Mouse (Mus musculus) megakaryocyte, adult 5-6 weeks (primary cell): Measurements from ENCODE around the gene Cdk19. TPM values are rescaled to one million over a fixed set of nuclear protein-coding genes. Genes with fewer than 3 reads are reported as not detected.
A peak's percentile ranks its signal among the peaks of the same experiment; 100 is the strongest.
"Not testable (repeated sequence)": the region's sequence is repeated elsewhere in the genome, so short reads cannot be mapped to it uniquely, and the experiment has no call there.

Experiments used
- ATAC-seq: 2 replicates; pipeline ENCODE4 v1.8.0; 2016; ENCODE audit warnings: mild to moderate bottlenecking, inconsistent platforms; ENCODE audit not compliant: poor library complexity, severe bottlenecking
- total RNA-seq, 2 experiments: library from RNA; stranded (forward) in 1 of 2; stranded (reverse) in 1 of 2; fragments of 153-499, 151-499 nt in 1 of 2; fragments of 221-1000, 200-1000 nt in 1 of 2; gene quantifications; 2 replicates each; pipeline versions ENCODE4 v1.2.3 to v1.2.4; 2015 to 2017

The Cdk19 gene
- total RNA-seq (2015) (58.0 and 68.0 TPM in 2 replicates), total RNA-seq (2017) (55.6 and 60.3 TPM in 2 replicates)

DNA sequence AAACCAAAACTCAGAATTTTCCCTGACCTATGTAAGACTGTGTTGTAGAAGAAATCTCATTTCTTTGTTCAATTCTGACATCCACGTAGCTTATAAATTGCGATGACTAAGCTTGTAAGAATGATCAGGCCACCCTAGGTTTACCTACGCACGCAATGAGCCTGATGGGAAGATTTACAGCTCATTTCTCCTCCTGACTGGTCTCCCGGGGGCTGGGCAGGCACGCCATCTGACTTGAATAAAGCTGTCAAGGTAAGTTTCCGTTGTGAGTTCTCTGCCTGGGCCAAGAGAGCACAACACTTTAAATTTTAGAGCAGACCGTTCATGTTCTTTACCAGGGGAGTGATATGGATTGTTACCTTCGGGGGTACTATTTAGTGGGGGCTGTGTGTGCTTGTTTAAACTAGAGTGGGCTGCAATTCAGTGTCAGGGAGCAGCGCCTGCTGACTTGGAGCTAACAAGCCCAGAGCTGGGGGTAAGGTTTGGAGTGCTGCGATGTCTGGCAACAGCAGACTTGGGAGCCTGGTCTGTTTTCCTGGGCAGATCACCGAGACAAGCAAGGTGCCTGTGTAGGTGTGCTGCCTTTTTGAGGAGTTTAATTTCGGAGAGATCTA, at the start of gene Cdk19:
Gene Cdk19 (plus strand): TSS at position 214 of the 614 bp plus-strand sequence.
- ATAC-seq, result no peak

DNA sequence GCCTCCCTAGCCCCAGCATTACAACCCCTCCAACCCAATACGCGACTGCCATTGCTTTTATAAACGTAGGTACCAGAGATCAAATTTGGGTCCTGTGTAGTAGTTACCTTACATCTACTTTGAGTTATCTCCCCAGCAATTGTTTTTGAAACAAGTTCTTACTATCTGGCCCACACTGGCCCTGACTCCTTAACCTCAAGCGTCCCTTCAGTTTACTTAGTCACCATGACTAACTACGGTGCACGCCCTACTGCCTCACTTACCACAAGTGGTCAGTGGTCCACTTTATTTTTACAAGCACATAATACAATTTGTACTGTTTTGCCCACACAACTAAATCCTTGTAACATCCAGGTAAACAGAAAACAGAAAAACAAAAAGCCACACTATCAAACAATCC, 46.7 kb upstream of the Cdk19 start:
- no peak for ATAC-seq

DNA sequence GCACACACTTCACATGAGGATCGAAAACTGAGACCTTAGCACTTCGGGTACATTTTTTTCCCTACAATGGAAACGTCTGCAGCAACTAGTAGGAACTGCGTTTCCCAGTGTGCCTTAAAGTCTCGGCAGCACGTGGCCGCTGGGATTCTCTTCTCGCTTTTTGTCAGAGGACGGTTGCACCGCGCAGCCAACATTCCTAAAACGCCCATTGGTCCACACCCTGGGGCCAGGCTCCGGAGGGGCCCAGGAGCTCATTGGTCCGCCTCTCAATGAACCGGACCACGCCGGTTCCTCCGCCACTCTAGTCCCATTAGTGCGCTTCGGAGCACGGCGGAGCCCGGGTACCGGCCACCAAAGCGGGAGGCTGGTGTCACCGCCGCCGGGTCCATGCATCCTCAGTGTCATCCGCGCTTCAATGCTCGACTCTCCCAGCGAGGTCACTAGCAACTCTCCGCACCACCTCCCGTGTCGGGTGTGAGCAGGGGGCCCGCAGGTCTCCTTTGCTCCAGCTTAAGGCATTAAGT, 38.7 kb upstream of the Cdk19 start:
- ATAC-seq, result peak; percentile 58

- not testable (repeated sequence) for ATAC-seq
These were observed 37.9 kb upstream of the Cdk19 start for GRCm38 (mm10) chr10:40301181-40302075.

DNA sequence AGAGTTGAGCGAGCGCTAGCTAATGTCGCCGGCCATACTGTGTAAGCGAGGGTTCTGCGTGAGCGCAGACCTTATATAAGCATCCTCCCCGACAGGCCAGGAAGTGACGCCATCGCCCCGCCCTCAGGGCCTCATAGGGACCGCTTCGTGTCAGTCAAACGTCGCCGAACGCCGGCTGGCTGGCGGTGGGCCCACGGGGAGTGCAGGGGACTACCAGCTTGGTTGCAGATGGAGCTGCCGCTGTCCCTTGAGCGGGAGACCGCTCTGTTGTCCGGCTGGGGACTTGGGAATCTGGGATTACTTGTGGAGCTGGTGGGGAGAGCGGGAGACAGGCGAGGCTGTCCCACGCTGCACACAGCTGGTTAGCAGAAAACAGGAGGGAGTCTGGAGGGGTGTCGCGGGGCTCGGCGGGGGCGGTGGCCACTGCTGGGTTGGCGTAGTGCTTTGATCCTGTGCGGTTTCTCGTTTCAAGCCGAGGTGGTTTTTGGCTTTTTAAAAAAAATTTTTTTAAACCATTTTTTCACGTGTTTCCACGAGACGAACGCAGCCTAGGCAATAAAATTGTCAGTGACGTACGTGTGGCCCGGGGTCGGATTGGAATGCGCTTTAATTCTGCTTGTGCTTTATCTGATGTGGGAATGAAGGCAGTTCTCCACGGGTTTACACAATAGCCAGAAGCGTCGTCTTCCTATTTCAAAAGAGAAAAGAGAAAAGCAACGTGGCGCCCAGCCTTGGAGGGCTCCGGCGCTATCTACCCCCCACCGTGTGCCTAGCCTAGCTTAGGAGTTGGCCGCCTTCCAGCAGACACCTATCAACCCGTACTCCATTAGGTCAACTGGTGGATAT, 37.0 kb upstream of the Cdk19 start, which contains the start of gene Amd1:
Gene Amd1 (minus strand): TSS at position 47 of the 846 bp plus-strand sequence.
- ATAC-seq, result peak; percentile 96

- no peak for ATAC-seq
These were observed 33.4 kb upstream of the Cdk19 start for GRCm38 (mm10) chr10:40305989-40306388.

GRCm38 (mm10) chr10:40307826-40308583, 31.4 kb upstream of the Cdk19 start:
- ATAC-seq, result no peak

DNA sequence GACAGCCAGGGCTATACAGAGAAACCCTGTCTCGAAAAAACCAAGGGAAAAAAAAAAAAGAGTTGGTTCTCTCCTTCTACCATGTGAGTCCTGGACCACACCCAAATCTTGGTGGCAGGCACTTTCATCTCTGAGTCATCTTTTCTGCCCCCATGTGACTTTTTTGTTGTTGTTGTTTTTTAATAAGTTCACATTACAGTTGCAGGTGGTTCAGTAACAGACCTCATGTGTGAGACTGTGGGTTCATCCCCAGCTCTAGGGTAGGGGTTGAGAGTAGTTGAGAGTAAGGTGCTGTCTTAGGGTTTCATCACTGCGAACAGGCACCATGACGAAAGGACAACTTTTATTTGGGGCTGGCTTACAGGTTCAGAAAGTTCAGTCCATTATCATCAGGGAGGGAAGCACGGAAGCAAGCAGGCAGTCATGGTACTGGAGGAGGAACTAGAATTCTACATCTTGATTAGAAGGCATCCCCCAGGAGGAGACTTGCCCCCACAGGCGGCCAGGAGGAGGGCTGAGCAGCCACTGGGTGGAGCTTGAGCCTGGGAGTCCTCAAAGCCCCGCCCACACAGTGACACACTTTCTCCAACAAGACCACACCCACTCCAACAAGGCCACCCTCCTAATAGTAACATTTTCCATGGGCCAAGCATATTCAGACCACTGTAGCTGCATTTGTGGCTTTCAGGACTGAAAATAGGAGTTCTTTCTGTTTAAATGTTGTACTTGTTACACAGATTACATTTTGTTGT, 29.3 kb upstream of the Cdk19 start:
- ATAC-seq, result peak; percentile 96

DNA sequence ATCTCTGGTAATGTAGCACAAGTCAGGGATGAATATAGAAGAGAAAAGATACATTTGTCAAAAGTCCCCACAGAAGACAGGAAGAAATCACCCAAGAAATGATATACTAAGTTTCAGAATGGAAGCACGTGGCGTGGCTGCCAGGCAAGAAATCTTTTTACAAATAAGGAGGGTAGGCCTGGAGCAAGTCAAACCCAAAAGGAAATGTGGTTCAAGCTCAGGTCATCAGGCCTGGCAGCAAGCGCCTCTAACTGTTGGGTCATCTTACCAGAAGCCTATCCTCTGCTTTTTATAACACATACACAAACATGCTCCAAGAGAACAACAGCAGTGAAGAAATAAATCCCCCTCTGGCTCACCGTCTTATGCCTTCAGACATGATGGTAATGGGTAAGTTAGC, 26.6 kb upstream of the Cdk19 start:
- no peak for ATAC-seq

- ATAC-seq, result peak; percentile 73; the same call in 1 of the 2 replicates
These were observed 22.4 kb upstream of the Cdk19 start for GRCm38 (mm10) chr10:40316841-40317585.

GRCm38 (mm10) chr10:40320306-40320705, 19.1 kb upstream of the Cdk19 start:
- no peak for ATAC-seq

- ATAC-seq, result no peak
These were observed 11.3 kb upstream of the Cdk19 start for GRCm38 (mm10) chr10:40328004-40328551.

GRCm38 (mm10) chr10:40330262-40330661, 9.1 kb upstream of the Cdk19 start:
- ATAC-seq, result no peak

GRCm38 (mm10) chr10:40332864-40333263, 6.5 kb upstream of the Cdk19 start:
- no peak for ATAC-seq

DNA sequence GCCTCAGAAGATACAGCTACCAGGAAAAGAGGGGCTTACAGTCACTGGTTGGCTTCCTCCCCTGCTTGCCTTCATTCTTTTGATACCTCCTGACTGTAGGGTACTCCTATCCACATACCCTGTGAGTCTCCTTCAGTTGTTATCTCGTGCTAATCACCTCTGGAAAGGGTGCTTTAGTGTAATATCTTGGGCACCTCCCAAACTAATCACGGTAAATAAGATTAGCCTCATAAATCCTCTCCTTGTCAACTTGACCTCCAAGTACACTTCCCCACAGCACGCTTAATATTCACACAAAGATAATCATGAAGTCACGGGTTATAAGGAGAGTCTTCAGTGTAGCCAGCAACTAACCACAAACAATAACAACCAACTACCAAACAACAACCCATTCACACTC, 2.7 kb downstream of the Cdk19 start:
- ATAC-seq, result no peak

DNA sequence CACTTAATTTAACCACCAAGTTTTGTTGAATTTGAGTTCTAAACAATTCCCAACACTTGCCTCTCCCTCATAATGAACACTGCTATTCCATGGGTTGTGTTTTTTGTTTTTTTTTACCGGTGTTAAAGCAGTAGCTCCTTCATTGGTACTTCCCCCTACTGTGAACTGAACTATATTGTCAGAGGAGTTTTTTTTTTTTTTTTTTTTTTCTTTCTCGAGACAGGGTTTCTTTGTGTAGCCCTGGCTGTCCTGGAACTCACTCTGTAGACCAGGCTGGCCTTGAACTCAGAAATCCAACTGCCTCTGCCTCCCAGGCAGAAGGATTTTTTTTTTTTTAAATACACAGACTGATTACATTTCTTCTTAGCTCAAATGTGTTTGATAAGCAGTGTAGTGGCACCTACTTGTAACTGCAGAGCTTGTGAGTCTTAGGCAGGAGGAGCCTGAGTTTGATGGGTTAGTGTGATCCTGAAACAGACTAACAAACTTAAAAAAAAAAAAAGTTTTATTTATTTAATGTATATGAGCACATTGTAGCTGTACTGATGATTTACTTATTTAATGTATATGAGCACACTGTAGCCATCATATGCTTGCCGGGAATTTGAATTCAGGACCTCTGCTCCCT, 7.5 kb downstream of the Cdk19 start:
- ATAC-seq, result no peak

- ATAC-seq, result no peak
These were observed 8.1 kb downstream of the Cdk19 start for GRCm38 (mm10) chr10:40347461-40347954.
